Mouse (Mus musculus) urinary bladder, postnatal 25 days (tissue): ENCODE measurements at regions not wholly inside any gene's neighbourhood (a gene's known extent, or its start where the extent isn't known, plus 50 kb on each side); places are given as distances from the start of the nearest gene placed in this dataset.

ENCODE experiments used
- DNase-seq: peaks from one replicate; pipeline ENCODE4 v3.0.0; 2022; ENCODE audit warnings: low spot score

GRCm38 (mm10) chr14:28626951-28627350 lies 122.4 kb downstream of the Wnt5a start:
- DNase-seq, result no peak

- DNase-seq, result no peak
Observed at GRCm38 (mm10) chr14:28635175-28635574, 130.6 kb downstream of the Wnt5a start.

- DNase-seq, result no peak
Observed at GRCm38 (mm10) chr14:28639056-28639455, 134.5 kb downstream of the Wnt5a start.

GRCm38 (mm10) chr14:28645807-28646206 lies 141.3 kb downstream of the Wnt5a start:
- DNase-seq, result no peak

- no peak for DNase-seq
Observed at GRCm38 (mm10) chr14:28649411-28649810, 144.9 kb downstream of the Wnt5a start.

GRCm38 (mm10) chr14:28653059-28653930 lies 148.7 kb downstream of the Wnt5a start:
- DNase-seq, result no peak

GRCm38 (mm10) chr14:28657216-28657615 lies 152.7 kb downstream of the Wnt5a start:
- no peak for DNase-seq

- no peak for DNase-seq
Observed at GRCm38 (mm10) chr14:28660872-28661588, 156.5 kb downstream of the Wnt5a start.

GRCm38 (mm10) chr14:28663316-28663715 lies 158.8 kb downstream of the Wnt5a start:
- no peak for DNase-seq

- no peak for DNase-seq
Observed at GRCm38 (mm10) chr14:28664121-28664520, 159.6 kb downstream of the Wnt5a start.

GRCm38 (mm10) chr14:28675476-28675875 lies 170.9 kb downstream of the Wnt5a start:
- DNase-seq, result peak; percentile 15

- no peak for DNase-seq
Observed at GRCm38 (mm10) chr14:28699780-28700179, 195.2 kb downstream of the Wnt5a start.

- DNase-seq, result no peak
Observed at GRCm38 (mm10) chr14:28704729-28705128, 200.2 kb downstream of the Wnt5a start.

- no peak for DNase-seq
Observed at GRCm38 (mm10) chr14:28714598-28714997, 210.0 kb downstream of the Wnt5a start.

- DNase-seq, result no peak
Observed at GRCm38 (mm10) chr14:28720545-28720944, 216.0 kb downstream of the Wnt5a start.

- no peak for DNase-seq
Observed at GRCm38 (mm10) chr14:28725666-28726065, 221.1 kb downstream of the Wnt5a start.

- no peak for DNase-seq
Observed at GRCm38 (mm10) chr14:28733496-28733895, 228.9 kb downstream of the Wnt5a start.

GRCm38 (mm10) chr14:28735446-28735845 lies 230.9 kb downstream of the Wnt5a start:
- no peak for DNase-seq

- DNase-seq, result no peak
Observed at GRCm38 (mm10) chr14:28740076-28740475, 235.5 kb downstream of the Wnt5a start.

- DNase-seq, result no peak
Observed at GRCm38 (mm10) chr14:28741418-28741817, 236.9 kb downstream of the Wnt5a start.

GRCm38 (mm10) chr14:28743673-28744072 lies 239.1 kb downstream of the Wnt5a start:
- no peak for DNase-seq

- DNase-seq, result no peak
Observed at GRCm38 (mm10) chr14:28750301-28750700, 245.8 kb downstream of the Wnt5a start.

GRCm38 (mm10) chr14:28765201-28765600 lies 252.8 kb upstream of the Lrtm1 start:
- no peak for DNase-seq
